ENCODE assay signal across 8 mouse cellular contexts in the genomic region with DNA sequence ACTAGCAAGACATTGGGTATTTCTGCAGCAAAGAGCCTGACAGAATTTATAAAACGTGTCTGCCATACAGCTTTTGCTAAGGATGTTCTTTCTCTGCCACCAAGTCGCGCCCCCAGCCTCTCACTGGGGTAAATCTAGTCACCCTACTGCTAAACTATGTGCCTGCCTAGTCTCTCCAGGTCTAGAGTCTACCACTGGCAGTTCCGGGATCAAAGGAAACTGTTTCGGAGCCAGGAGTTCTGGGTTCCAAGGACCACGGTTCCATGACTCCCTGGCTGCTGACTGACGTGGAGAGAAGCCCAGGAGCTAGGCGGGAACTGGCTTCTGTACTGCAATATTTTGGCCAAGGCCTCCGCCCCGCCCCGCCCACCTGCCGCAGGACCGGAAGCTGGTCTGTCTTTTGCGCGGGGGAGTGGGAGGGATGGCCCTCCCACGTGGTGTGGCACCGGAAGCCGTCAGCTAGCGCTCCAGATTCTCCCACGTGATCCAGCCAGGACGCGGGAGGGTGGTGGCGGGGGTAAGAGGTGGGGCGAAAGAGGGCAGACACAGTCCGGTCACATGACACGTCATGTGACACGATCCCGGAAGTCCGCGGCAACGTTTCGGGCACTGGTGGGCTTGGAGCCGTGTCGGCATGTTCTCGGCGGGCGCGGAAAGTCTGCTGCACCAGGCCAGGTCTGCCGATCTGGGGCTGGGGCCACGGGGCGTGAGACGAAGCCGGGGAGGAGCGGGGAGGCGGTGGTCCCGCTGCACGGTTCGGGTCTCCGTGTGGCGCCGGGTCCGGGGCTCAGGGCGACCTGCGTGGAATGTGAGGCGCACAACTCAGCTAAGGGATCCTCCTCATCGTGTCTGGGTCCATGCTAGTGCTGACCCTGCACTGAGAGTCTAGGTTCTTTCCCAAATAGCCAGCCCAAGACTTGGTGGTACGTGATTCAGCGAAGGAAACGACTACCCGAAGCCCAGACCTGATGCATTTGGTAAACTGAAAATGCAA. TPM values are rescaled to one million over a fixed set of nuclear protein-coding genes. Genes with fewer than 3 reads are reported as not detected.
DNase-seq lines count a peak whose midpoint lies in the region; ATAC-seq and TF ChIP-seq lines count a peak whose summit lies in the region.

TSS of gene Ap5z1 (plus strand) at position 484 of the 994 bp plus-strand sequence.

- TF ChIP-seq CTCF in liver, adult 2 months (IDR thresholded peaks at IDR 0.05; ENCODE audit: low read depth, low read length) = no peak

- peaks cover 14% of the 10 kb centered on the region for H3K4me1 ChIP-seq in heart, embryonic 10.5 days
- H3K4me1 ChIP-seq in kidney, embryonic 16.5 days (ENCODE audit: insufficient read depth, low read length) = peaks cover 11% of the 10 kb centered on the region; the same call in 1 of the 2 replicates
- H3K4me1 ChIP-seq in liver, adult 2 months (ENCODE audit: control insufficient read depth, insufficient read depth, low read length) = peaks cover 10% of the 10 kb centered on the region

- H3K27ac ChIP-seq in heart, embryonic 10.5 days = peak within 1 kb of the TSS; percentile 89
- peak within 1 kb of the TSS; percentile 87 for H3K27ac ChIP-seq in kidney, embryonic 16.5 days (ENCODE audit: low read length)
- peak within 1 kb of the TSS; percentile 64 for H3K27ac ChIP-seq in liver, adult 2 months (replicated peaks; ENCODE audit: insufficient read depth, low read depth, low read length)

- no peaks in the 10 kb centered on the region for H3K9me3 ChIP-seq in heart, embryonic 10.5 days
- H3K9me3 ChIP-seq in kidney, embryonic 16.5 days (ENCODE audit: low read length) = no peaks in the 10 kb centered on the region

- 2% methylated on average over 60 of the region's 60 CpGs for WGBS in heart, embryonic 10.5 days
- 1% methylated on average over 60 of the region's 60 CpGs for WGBS in kidney, embryonic 16.5 days
- WGBS in liver, adult 2 months = 1% methylated on average over 60 of the region's 60 CpGs

- peak within 1 kb of the TSS; percentile 66 for H3ac ChIP-seq in myocyte (ENCODE audit: control insufficient read depth, insufficient read length)

- peak within 1 kb of the TSS; percentile 85 for H3K4me3 ChIP-seq in heart, embryonic 10.5 days
- peak within 1 kb of the TSS; percentile 88 for H3K4me3 ChIP-seq in kidney, embryonic 16.5 days (ENCODE audit: low read length)
- peak within 1 kb of the TSS; percentile 82 for H3K4me3 ChIP-seq in liver, adult 2 months (ENCODE audit: insufficient read depth, low read depth, low read length)
- peak within 1 kb of the TSS; percentile 51 for H3K4me3 ChIP-seq in myocyte

- TF ChIP-seq POLR2A in liver, adult 2 months (IDR thresholded peaks at IDR 0.05; ENCODE audit: extremely low read depth, insufficient read depth, low read length) = peak; percentile 70; the same call in 1 of the 2 replicates
- TF ChIP-seq POLR2A in myocyte (IDR thresholded peaks at IDR 0.05; ENCODE audit: insufficient read length, low read depth) = peak; percentile 74

- H3K9ac ChIP-seq in kidney, embryonic 16.5 days (replicated peaks; ENCODE audit: low read length) = peak within 1 kb of the TSS; percentile 63
- peak within 1 kb of the TSS; percentile 88 for H3K9ac ChIP-seq in liver, adult 2 months (ENCODE audit: low read depth, low read length)

- peak; percentile 92 to 94 for DNase-seq in B cell, adult 2 months
- peak; percentile 99 for DNase-seq in brain, adult 2 months (ENCODE audit: low read depth, low spot score)
- DNase-seq in heart, embryonic 10.5 days (ENCODE audit: low spot score) = peak; percentile 98
- peak; percentile 93 for DNase-seq in liver, adult 2 months (ENCODE audit: extremely low read depth, low read depth, low spot score)
- peak; percentile 97 for DNase-seq in splenic B cell, adult 2 months (ENCODE audit: low read depth, low spot score)

- peaks cover 45% of the 10 kb centered on the region for H3K36me3 ChIP-seq in heart, embryonic 10.5 days
- peaks cover 10% of the 10 kb centered on the region for H3K36me3 ChIP-seq in kidney, embryonic 16.5 days (ENCODE audit: insufficient read depth, low read length)
- peaks cover 2% of the 10 kb centered on the region for H3K36me3 ChIP-seq in liver, adult 2 months (ENCODE audit: control insufficient read depth, insufficient read depth, low read length)
- no peaks in the 10 kb centered on the region for H3K36me3 ChIP-seq in myocyte (ENCODE audit: control insufficient read depth, insufficient read depth)
- peaks cover 2% of the 10 kb centered on the region for H3K36me3 ChIP-seq in splenic B cell, adult 2 months (ENCODE audit: control insufficient read depth, insufficient read depth, low read length, poor library complexity, severe bottlenecking)

- H3K27me3 ChIP-seq in heart, embryonic 10.5 days (ENCODE audit: insufficient read depth, poor library complexity, severe bottlenecking) = no peaks in the 10 kb centered on the region
- no peaks in the 10 kb centered on the region for H3K27me3 ChIP-seq in kidney, embryonic 16.5 days (ENCODE audit: insufficient read depth, low read length)
- H3K27me3 ChIP-seq in liver, adult 2 months (ENCODE audit: control insufficient read depth, insufficient read depth, low read length) = no peaks in the 10 kb centered on the region
- H3K27me3 ChIP-seq in myocyte (ENCODE audit: control insufficient read depth, insufficient read depth, insufficient read length) = no peaks in the 10 kb centered on the region
- H3K27me3 ChIP-seq in splenic B cell, adult 2 months (ENCODE audit: control insufficient read depth, insufficient read depth, low read length, poor library complexity, severe bottlenecking) = no peaks in the 10 kb centered on the region

- H3K4me2 ChIP-seq in kidney, embryonic 16.5 days (replicated peaks; ENCODE audit: low read depth, low read length) = peak within 1 kb of the TSS; percentile 90
- peak within 1 kb of the TSS; percentile 87 for H3K4me2 ChIP-seq in myocyte (ENCODE audit: low read depth)

- H3K79me2 ChIP-seq in liver, adult 2 months (ENCODE audit: control insufficient read depth, insufficient read depth, low read length) = no peaks in the 10 kb centered on the region
- no peaks in the 10 kb centered on the region for H3K79me2 ChIP-seq in myocyte (ENCODE audit: control insufficient read depth, insufficient read depth)

- peak; percentile 95 for ATAC-seq in erythroblast, adult 5-6 weeks (replicated peaks; ENCODE audit: low FRiP score, poor library complexity, severe bottlenecking)
- ATAC-seq in kidney, embryonic 16.5 days (ENCODE audit: low FRiP score, low TSS enrichment) = peak; percentile 89

TF ChIP-seq in myocyte, 11 proteins besides CTCF, POLR2A, EP300 and RAD21:
- TF ChIP-seq REST (IDR thresholded peaks at IDR 0.05; ENCODE audit: insufficient read depth, insufficient read length) (no peak), POLR2AphosphoS2 (IDR thresholded peaks at IDR 0.05; ENCODE audit: insufficient read length, low read depth) (peak; percentile 96), MAX (IDR thresholded peaks at IDR 0.05; ENCODE audit: low read depth) (no peak), MYOG (IDR thresholded peaks at IDR 0.05; ENCODE audit: control insufficient read depth in 1 of 3, insufficient read depth in 1 of 3, insufficient read length in 2 of 3, low read depth in 2 of 3) (peak in 2 of 3 experiments; percentile 1 to 17), USF1 (IDR thresholded peaks at IDR 0.05; ENCODE audit: low read depth) (peak; percentile 93), SRF (IDR thresholded peaks at IDR 0.05; ENCODE audit: control insufficient read depth, insufficient read length, low read depth) (no peak), CEBPB (IDR thresholded peaks at IDR 0.05; ENCODE audit: insufficient read depth, poor library complexity, severe bottlenecking) (no peak), E2F4 (IDR thresholded peaks at IDR 0.05; ENCODE audit: insufficient read depth) (no peak), TCF12 (IDR thresholded peaks at IDR 0.05; ENCODE audit: insufficient read depth, poor library complexity, severe bottlenecking) (no peak), MYOD1 (IDR thresholded peaks at IDR 0.05; ENCODE audit: control insufficient read depth in 1 of 3, insufficient read length in 2 of 3, low read depth in 2 of 3) (no peak), TCF3 (IDR thresholded peaks at IDR 0.05; ENCODE audit: insufficient read length, low read depth) (no peak)

RNA-seq across cellular contexts. Expression of gene Ap5z1, which starts in this region (rescaled TPM):
- 4.2 and 4.8 TPM in 2 replicates for total RNA-seq in erythroblast, adult 5-6 weeks (2015; ENCODE audit: low replicate concordance)
- total RNA-seq in erythroblast, adult 5-6 weeks (2017; ENCODE audit: low replicate concordance) = 3.3 and 3.7 TPM in 2 replicates
- 8.7 and 11.1 TPM in 2 replicates for polyA plus RNA-seq in heart, embryonic 10.5 days (2016; fragmentation: Nextera tagmentation; extraction: Ambion mirVana)
- polyA plus RNA-seq in kidney, embryonic 16.5 days (2015; fragmentation: Nextera tagmentation; extraction: Ambion mirVana) = 13.2 and 13.8 TPM in 2 replicates
- total RNA-seq in liver, adult 2 months (2014; rRNA removed) = 3.6 and 6.9 TPM in 2 replicates
- polyA plus RNA-seq in liver, adult 2 months (2012; rRNA removed) = 23.3 and 24.9 TPM in 2 replicates
- 9.8 TPM for polyA plus RNA-seq in myocyte (2012; fragmentation: generic; extraction: Trizol)

Comparison
In these comparisons a context has a peak if more than half of its experiments do, and no peak if none do; other contexts are left out.
1. Peak in every context shown above with its lines: DNase-seq, ATAC-seq, H3K4me3 ChIP-seq and H3K27ac ChIP-seq.